Mouse (Mus musculus) frontal cortex, postnatal 36 days (tissue): Measurements from ENCODE around the gene Vwa5b1.
A peak's percentile ranks its signal among the peaks of the same experiment; 100 is the strongest.

Experiments
- DNase-seq, 2 experiments: peaks; one replicate each; pipeline ENCODE4 v3.0.0; 2022; ENCODE audit warnings: low spot score in 2 of 2

Gene Vwa5b1

GRCm38 (mm10) chr4:138576661-138577060 is 59.0 kb downstream of the Vwa5b1 start:
- DNase-seq, result no peak

GRCm38 (mm10) chr4:138574800-138575606 is 60.7 kb downstream of the Vwa5b1 start:
- no peak for DNase-seq

GRCm38 (mm10) chr4:138569928-138570327 is 65.8 kb downstream of the Vwa5b1 start:
- no peak for DNase-seq

GRCm38 (mm10) chr4:138568275-138568674 is 67.4 kb downstream of the Vwa5b1 start:
- no peak for DNase-seq

GRCm38 (mm10) chr4:138561986-138562385 is 73.7 kb downstream of the Vwa5b1 start:
- DNase-seq, result peak; percentile 83 to 91

- DNase-seq, result no peak
These were observed 80.2 kb downstream of the Vwa5b1 start for GRCm38 (mm10) chr4:138555531-138555930.

- no peak for DNase-seq
These were observed 80.8 kb downstream of the Vwa5b1 start for GRCm38 (mm10) chr4:138554934-138555333.

- DNase-seq, result no peak
These were observed 81.4 kb downstream of the Vwa5b1 start for GRCm38 (mm10) chr4:138554302-138554701.

GRCm38 (mm10) chr4:138553516-138553933 is 82.2 kb downstream of the Vwa5b1 start:
- DNase-seq, result no peak

- DNase-seq, result no peak
These were observed 82.6 kb downstream of the Vwa5b1 start for GRCm38 (mm10) chr4:138553116-138553515.

- no peak for DNase-seq
These were observed 84.1 kb downstream of the Vwa5b1 start for GRCm38 (mm10) chr4:138551601-138552000.

GRCm38 (mm10) chr4:138550557-138550956 is 85.1 kb downstream of the Vwa5b1 start:
- DNase-seq, result no peak

- no peak for DNase-seq
These were observed 86.7 kb downstream of the Vwa5b1 start for GRCm38 (mm10) chr4:138548960-138549359.

- peak; percentile 74 to 80 for DNase-seq
These were observed 87.5 kb downstream of the Vwa5b1 start for GRCm38 (mm10) chr4:138548124-138548561.

- no peak for DNase-seq
These were observed 88.1 kb downstream of the Vwa5b1 start for GRCm38 (mm10) chr4:138547556-138547955.

- no peak for DNase-seq
These were observed 88.6 kb downstream of the Vwa5b1 start for GRCm38 (mm10) chr4:138547041-138547440.

GRCm38 (mm10) chr4:138546241-138546640 is 89.4 kb downstream of the Vwa5b1 start:
- no peak for DNase-seq

GRCm38 (mm10) chr4:138543177-138543576 is 92.5 kb downstream of the Vwa5b1 start:
- DNase-seq, result peak; percentile 75 to 86

GRCm38 (mm10) chr4:138538084-138538449 is 97.6 kb downstream of the Vwa5b1 start:
- no peak for DNase-seq

- peak; percentile 81 to 84 for DNase-seq
These were observed 98.2 kb downstream of the Vwa5b1 start for GRCm38 (mm10) chr4:138537210-138538083.

GRCm38 (mm10) chr4:138535610-138536009 is 100.1 kb downstream of the Vwa5b1 start:
- DNase-seq, result no peak

- DNase-seq, result no peak
These were observed 101.8 kb downstream of the Vwa5b1 start for GRCm38 (mm10) chr4:138533877-138534276.

- DNase-seq, result no peak
These were observed 103.9 kb downstream of the Vwa5b1 start for GRCm38 (mm10) chr4:138531761-138532160.
